Mouse (Mus musculus) neural tube, embryonic 12.5 days (tissue): ENCODE results near the gene Gm20388. TPM values are rescaled to one million over a fixed set of nuclear protein-coding genes. Genes with fewer than 3 reads are reported as not detected.

Source experiments
- ATAC-seq: fragments of 200-750 bp; cut with Nextera tagmentation; 2 replicates; pipeline ENCODE4 v1.8.0; 2017; ENCODE audit warnings: low read depth, mild to moderate bottlenecking, moderate TSS enrichment, moderate library complexity; ENCODE audit not compliant: low FRiP score
- H3K27ac ChIP-seq: fragments of 300-500 bp; sonication (generic); 2 replicates; pipeline ENCODE4 v1.5.1; 2016
- H3K27me3 ChIP-seq: fragments of 300-500 bp; sonication (generic); replicated peaks from 2 replicates; pipeline ENCODE4 v1.6.1; 2016; ENCODE audit warnings: mild to moderate bottlenecking
- H3K36me3 ChIP-seq: fragments of 300-500 bp; sonication (generic); 2 replicates; pipeline ENCODE4 v1.6.1; 2016; ENCODE audit warnings: mild to moderate bottlenecking
- H3K4me1 ChIP-seq: fragments of 300-500 bp; sonication (generic); 2 replicates; pipeline ENCODE4 v1.6.1; 2016
- H3K4me2 ChIP-seq: fragments of 300-500 bp; sonication (generic); replicated peaks from 2 replicates; pipeline ENCODE4 v1.6.1; 2016; ENCODE audit warnings: mild to moderate bottlenecking
- H3K4me3 ChIP-seq: fragments of 300-500 bp; sonication (generic); 2 replicates; pipeline ENCODE4 v1.5.1; 2016
- H3K9ac ChIP-seq: fragments of 300-500 bp; sonication (generic); 2 replicates; pipeline ENCODE4 v1.6.1; 2016; ENCODE audit warnings: mild to moderate bottlenecking
- H3K9me3 ChIP-seq: fragments of 300-500 bp; sonication (generic); 2 replicates; pipeline ENCODE4 v1.6.1; 2016; ENCODE audit warnings: mild to moderate bottlenecking
- WGBS: fragments of 180-500 bp; shearing (Covaris S2); methylation state at CpG from one replicate; pipeline ENCODE4 v1.1.7; 2016; 5-methylcytosine and 5-hydroxymethylcytosine counted together
- polyA plus RNA-seq: library from polyadenylated mRNA; unstranded; fragments of >200 nt; fragmentation: Nextera tagmentation; extraction: Ambion mirVana; gene quantifications from 2 replicates; pipeline ENCODE4 v1.2.1, GENCODE M21; 2016

Gm20388 gene
- polyA plus RNA-seq, 1 experiment from 2014 or later, result not detected

GRCm38 (mm10) chr8:122849152-122849910, 2938.7 kb downstream of the Gm20388 start:
- WGBS, result 73% methylated on average over 11 of the region's 11 CpGs
- H3K9me3 ChIP-seq, result no peaks in the 10 kb centered on the region
- 0 out of 2 replicates have a peak, but pooled peaks cover 3% of the 10 kb centered on the region for H3K27me3 ChIP-seq
- H3K4me3 ChIP-seq, result no peak overlapping the region
- no peak for ATAC-seq
- no peak overlapping the region for H3K4me2 ChIP-seq
- no peaks in the 10 kb centered on the region for H3K36me3 ChIP-seq
- no peak overlapping the region for H3K9ac ChIP-seq
- H3K27ac ChIP-seq, result no peak overlapping the region
- H3K4me1 ChIP-seq, result peaks cover 11% of the 10 kb centered on the region

- WGBS, result 63% methylated on average over 3 of the region's 3 CpGs
- H3K4me1 ChIP-seq, result peaks cover 11% of the 10 kb centered on the region
- no peak overlapping the region for H3K27ac ChIP-seq
These were observed 2940.1 kb downstream of the Gm20388 start for GRCm38 (mm10) chr8:122850641-122851240.

GRCm38 (mm10) chr8:122851692-122852545, 2941.3 kb downstream of the Gm20388 start:
- ATAC-seq, result no peak
- WGBS, result 85% methylated on average over 12 of the region's 12 CpGs
- H3K4me1 ChIP-seq, result peaks cover 11% of the 10 kb centered on the region
- H3K36me3 ChIP-seq, result no peaks in the 10 kb centered on the region
- H3K4me3 ChIP-seq, result no peak overlapping the region
- no peaks in the 10 kb centered on the region for H3K9me3 ChIP-seq
- no peak overlapping the region for H3K27ac ChIP-seq
- no peaks in the 10 kb centered on the region for H3K27me3 ChIP-seq
- no peak overlapping the region for H3K4me2 ChIP-seq
- H3K9ac ChIP-seq, result no peak overlapping the region

More at GRCm38 (mm10) chr8:122850641-122851240, 2940.1 kb downstream of the Gm20388 start:
- Histone ChIP-seq H3K4me2 (no peak overlapping the region), H3K4me3 (no peak overlapping the region), H3K36me3 (no peaks in the 10 kb centered on the region), H3K9ac (no peak overlapping the region), H3K27me3 (0 out of 2 replicates have a peak, but pooled peaks cover 3% of the 10 kb centered on the region), H3K9me3 (no peaks in the 10 kb centered on the region)
- ATAC-seq, result no peak

GRCm38 (mm10) chr8:122852546-122852905, 2941.9 kb downstream of the Gm20388 start:
- H3K27me3 ChIP-seq, result no peaks in the 10 kb centered on the region
- no peaks in the 10 kb centered on the region for H3K36me3 ChIP-seq
- no peak overlapping the region for H3K4me2 ChIP-seq
- WGBS, result 52% methylated on average over 1 of the region's 1 CpGs
- no peak overlapping the region for H3K9ac ChIP-seq
- H3K9me3 ChIP-seq, result no peaks in the 10 kb centered on the region
- H3K4me1 ChIP-seq, result peaks cover 11% of the 10 kb centered on the region
- no peak overlapping the region for H3K27ac ChIP-seq
- no peak overlapping the region for H3K4me3 ChIP-seq
- ATAC-seq, result no peak

GRCm38 (mm10) chr8:122853340-122853771, 2942.7 kb downstream of the Gm20388 start:
- WGBS, result 16% methylated on average over 11 of the region's 11 CpGs
- H3K36me3 ChIP-seq, result no peaks in the 10 kb centered on the region

GRCm38 (mm10) chr8:122854388-122854787, 2943.7 kb downstream of the Gm20388 start:
- H3K9ac ChIP-seq, result no peak overlapping the region
- no peak overlapping the region for H3K4me3 ChIP-seq
- H3K4me1 ChIP-seq, result peaks cover 11% of the 10 kb centered on the region
- H3K4me2 ChIP-seq, result no peak overlapping the region
- 75% methylated on average over 7 of the region's 7 CpGs for WGBS
- no peaks in the 10 kb centered on the region for H3K36me3 ChIP-seq
- no peaks in the 10 kb centered on the region for H3K9me3 ChIP-seq
- H3K27me3 ChIP-seq, result no peaks in the 10 kb centered on the region
- no peak for ATAC-seq
- H3K27ac ChIP-seq, result no peak overlapping the region

More at GRCm38 (mm10) chr8:122853340-122853771, 2942.7 kb downstream of the Gm20388 start:
- H3K27me3 ChIP-seq, result no peaks in the 10 kb centered on the region
- peak; percentile 71 for ATAC-seq
- no peak overlapping the region for H3K9ac ChIP-seq
- H3K4me3 ChIP-seq, result no peak overlapping the region
- H3K27ac ChIP-seq, result no peak overlapping the region
- no peaks in the 10 kb centered on the region for H3K9me3 ChIP-seq
- H3K4me1 ChIP-seq, result peaks cover 11% of the 10 kb centered on the region
- H3K4me2 ChIP-seq, result no peak overlapping the region

GRCm38 (mm10) chr8:122855123-122855522, 2944.5 kb downstream of the Gm20388 start:
- ATAC-seq, result no peak
- Histone ChIP-seq H3K4me1 (peaks cover 11% of the 10 kb centered on the region), H3K4me2 (no peak overlapping the region), H3K36me3 (no peaks in the 10 kb centered on the region), H3K27ac (no peak overlapping the region), H3K4me3 (no peak overlapping the region), H3K9ac (no peak overlapping the region), H3K9me3 (no peaks in the 10 kb centered on the region), H3K27me3 (no peaks in the 10 kb centered on the region)
- WGBS, result 85% methylated on average over 4 of the region's 4 CpGs

- no peak overlapping the region for H3K4me3 ChIP-seq
- H3K4me2 ChIP-seq, result no peak overlapping the region
- H3K4me1 ChIP-seq, result peaks cover 11% of the 10 kb centered on the region
- H3K9ac ChIP-seq, result no peak overlapping the region
- 86% methylated on average over 8 of the region's 8 CpGs for WGBS
- no peak overlapping the region for H3K27ac ChIP-seq
- ATAC-seq, result no peak
- no peaks in the 10 kb centered on the region for H3K9me3 ChIP-seq
- H3K27me3 ChIP-seq, result no peaks in the 10 kb centered on the region
- H3K36me3 ChIP-seq, result no peaks in the 10 kb centered on the region
These were observed 2945.6 kb downstream of the Gm20388 start for GRCm38 (mm10) chr8:122856288-122856687.

- 0 out of 2 replicates have a peak, but pooled peaks cover 3% of the 10 kb centered on the region for H3K4me1 ChIP-seq
- H3K36me3 ChIP-seq, result no peaks in the 10 kb centered on the region
- peaks cover 5% of the 10 kb centered on the region; the same call in 1 of the 2 replicates for H3K9me3 ChIP-seq
- H3K9ac ChIP-seq, result no peak overlapping the region
- H3K27ac ChIP-seq, result no peak overlapping the region
- H3K4me2 ChIP-seq, result no peak overlapping the region
- no peaks in the 10 kb centered on the region for H3K27me3 ChIP-seq
- 58% methylated on average over 13 of the region's 13 CpGs for WGBS
- no peak for ATAC-seq
- H3K4me3 ChIP-seq, result no peak overlapping the region
These were observed 2949.2 kb downstream of the Gm20388 start for GRCm38 (mm10) chr8:122859843-122860242.

GRCm38 (mm10) chr8:122864719-122865129, 2954.1 kb downstream of the Gm20388 start:
- Histone ChIP-seq H3K4me3 (peak overlapping the region; percentile 18), H3K4me1 (0 out of 2 replicates have a peak, but pooled peaks cover 3% of the 10 kb centered on the region), H3K9me3 (peaks cover 12% of the 10 kb centered on the region; the same call in 1 of the 2 replicates), H3K9ac (no peak overlapping the region), H3K4me2 (peak overlapping the region; percentile 51), H3K36me3 (no peaks in the 10 kb centered on the region), H3K27ac (no peak overlapping the region; the same call in 1 of the 2 replicates), H3K27me3 (no peaks in the 10 kb centered on the region; the same call in 1 of the 2 replicates)
- 0 out of 2 replicates have a peak, but pooled peaks have one; percentile 50 for ATAC-seq
- WGBS, result 57% methylated on average over 26 of the region's 26 CpGs

GRCm38 (mm10) chr8:122865441-122865840, 2954.8 kb downstream of the Gm20388 start:
- Histone ChIP-seq H3K9me3 (peaks cover 12% of the 10 kb centered on the region; the same call in 1 of the 2 replicates), H3K4me1 (peaks cover 9% of the 10 kb centered on the region; the same call in 1 of the 2 replicates), H3K27me3 (no peaks in the 10 kb centered on the region; the same call in 1 of the 2 replicates), H3K9ac (no peak overlapping the region), H3K36me3 (no peaks in the 10 kb centered on the region), H3K4me3 (no peak overlapping the region), H3K4me2 (peak overlapping the region; percentile 51), H3K27ac (no peak overlapping the region)
- 55% methylated on average over 10 of the region's 10 CpGs for WGBS
- no peak for ATAC-seq
